Mouse (Mus musculus): Measurements from ENCODE around the gene Pla2g16. TPM values are rescaled to one million over a fixed set of nuclear protein-coding genes. Genes with fewer than 3 reads are reported as not detected.

The Pla2g16 gene
- polyA plus RNA-seq, 1 experiment = not detected

DNA sequence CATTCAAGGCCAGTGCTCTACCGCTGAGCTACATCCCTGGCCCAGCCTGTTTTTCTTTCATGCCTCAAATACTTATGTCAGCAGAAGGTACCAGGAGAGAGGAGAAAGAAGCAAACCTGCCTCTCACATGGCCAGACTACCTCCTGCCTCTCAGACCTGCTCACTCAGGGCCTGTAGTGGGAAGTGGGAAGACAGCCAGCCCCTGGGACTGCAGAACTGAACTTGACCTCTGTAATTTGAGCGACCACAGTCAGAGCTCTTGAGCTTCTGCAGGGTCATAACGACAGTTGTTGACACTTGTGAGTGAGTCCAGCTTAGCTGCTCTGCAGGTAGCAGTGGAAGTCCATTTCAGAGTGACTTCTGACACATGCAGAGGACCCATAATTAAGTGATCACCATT lies 34.8 kb downstream of the Pla2g16 start:
- TF ChIP-seq GATA1 (IDR thresholded peaks at IDR 0.05; ENCODE audit: low read length) = no peak

GRCm38 (mm10) chr19:7595534-7595933 lies 38.3 kb downstream of the Pla2g16 start:
- TF ChIP-seq GATA1 (IDR thresholded peaks at IDR 0.05; ENCODE audit: low read length) = no peak

- no peak for TF ChIP-seq GATA1 (IDR thresholded peaks at IDR 0.05; ENCODE audit: low read length)
Observed at GRCm38 (mm10) chr19:7598481-7598880, 41.2 kb downstream of the Pla2g16 start.

GRCm38 (mm10) chr19:7601551-7601950 lies 44.3 kb downstream of the Pla2g16 start:
- TF ChIP-seq GATA1 (IDR thresholded peaks at IDR 0.05; ENCODE audit: low read length) = no peak

DNA sequence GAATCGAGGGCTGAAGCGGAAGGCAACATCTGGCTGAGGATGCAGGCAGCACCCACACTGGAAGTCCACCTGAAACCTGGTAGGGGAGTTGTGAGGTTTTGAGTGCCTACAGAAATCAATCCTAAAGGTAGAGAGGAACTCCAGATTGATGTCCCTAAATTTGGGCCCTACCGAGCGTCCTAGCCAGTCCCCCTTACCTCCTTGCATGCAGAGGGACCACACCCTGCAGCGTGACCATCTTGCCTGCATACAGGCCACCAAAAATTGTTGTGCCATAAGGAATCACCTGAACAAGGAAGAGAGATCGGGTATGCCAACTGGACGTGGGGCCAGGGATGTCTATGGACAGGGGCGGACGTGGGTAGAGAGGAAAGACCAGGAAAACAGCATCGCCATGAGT lies 46.8 kb downstream of the Pla2g16 start:
- TF ChIP-seq GATA1 (IDR thresholded peaks at IDR 0.05; ENCODE audit: low read length) = no peak

DNA sequence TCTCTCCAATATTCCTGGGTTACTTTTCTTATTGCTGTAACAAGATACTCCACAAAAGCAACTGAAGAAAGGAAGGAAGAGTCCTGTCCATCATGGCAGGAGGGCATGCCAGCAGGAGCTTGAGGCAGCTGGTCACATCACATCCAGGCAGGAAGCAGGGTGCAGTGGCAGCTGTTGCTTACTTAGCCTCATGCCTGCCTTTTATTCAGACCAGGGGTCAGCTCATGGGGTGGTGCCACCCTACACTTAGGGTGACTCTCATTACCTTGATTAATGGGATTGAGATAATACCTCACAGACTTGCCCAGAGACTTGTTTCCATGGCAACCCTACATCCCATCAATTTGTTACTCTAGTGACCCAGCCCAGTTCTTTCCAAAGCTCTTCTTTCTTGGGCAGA lies 47.8 kb downstream of the Pla2g16 start:
- no peak for TF ChIP-seq GATA1 (IDR thresholded peaks at IDR 0.05; ENCODE audit: low read length)

GRCm38 (mm10) chr19:7605930-7606783 lies 48.9 kb downstream of the Pla2g16 start:
- TF ChIP-seq GATA1 (IDR thresholded peaks at IDR 0.05; ENCODE audit: low read length) = no peak

DNA sequence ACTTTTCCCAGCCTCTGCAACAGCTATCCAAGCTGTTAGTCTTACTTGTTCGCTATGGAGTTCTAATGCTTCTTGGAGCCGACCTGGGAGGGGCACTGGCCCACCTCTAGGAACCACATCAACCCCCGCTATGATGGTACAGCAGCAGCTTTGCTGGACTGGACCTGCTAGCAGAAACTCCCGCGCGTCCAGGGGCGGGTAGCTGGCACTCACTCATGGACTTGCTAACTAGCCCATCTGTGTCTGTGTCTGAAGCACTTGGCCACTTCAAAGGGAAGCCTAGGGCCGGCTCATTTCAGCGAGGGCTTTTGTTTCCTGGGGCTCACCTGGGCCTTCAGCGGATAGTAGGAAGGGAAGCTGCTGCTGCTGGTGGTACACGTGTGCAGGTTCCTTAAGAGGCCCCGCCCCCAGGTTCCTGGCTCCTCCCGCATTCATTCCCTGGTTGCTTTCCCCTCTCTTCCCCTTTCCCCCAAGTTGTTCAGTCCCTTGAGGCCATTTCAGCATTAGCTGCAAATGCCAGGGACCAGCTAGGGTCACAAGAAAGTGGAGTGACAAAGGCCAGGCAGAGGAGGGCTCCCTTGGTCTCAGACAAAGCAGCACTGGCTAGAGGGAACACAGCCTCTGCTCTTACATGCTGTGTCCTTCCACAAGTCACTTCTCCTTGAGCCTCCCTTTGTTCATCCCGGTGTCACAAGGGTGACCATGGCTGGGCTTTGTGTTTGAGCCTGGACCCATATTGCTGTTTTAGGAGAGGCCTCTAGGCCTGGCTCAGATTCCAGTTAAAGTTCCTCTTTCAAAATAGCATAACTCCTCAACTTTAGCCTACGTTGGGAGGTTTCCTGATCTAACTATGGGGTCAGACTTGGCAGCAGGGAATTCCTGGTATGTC lies 49.8 kb downstream of the Pla2g16 start, which contains the start of gene Lgals12:
Lgals12 (minus strand) TSS at position 393 of the 889 bp plus-strand sequence.
- TF ChIP-seq GATA1 (IDR thresholded peaks at IDR 0.05; ENCODE audit: low read length) = no peak

DNA sequence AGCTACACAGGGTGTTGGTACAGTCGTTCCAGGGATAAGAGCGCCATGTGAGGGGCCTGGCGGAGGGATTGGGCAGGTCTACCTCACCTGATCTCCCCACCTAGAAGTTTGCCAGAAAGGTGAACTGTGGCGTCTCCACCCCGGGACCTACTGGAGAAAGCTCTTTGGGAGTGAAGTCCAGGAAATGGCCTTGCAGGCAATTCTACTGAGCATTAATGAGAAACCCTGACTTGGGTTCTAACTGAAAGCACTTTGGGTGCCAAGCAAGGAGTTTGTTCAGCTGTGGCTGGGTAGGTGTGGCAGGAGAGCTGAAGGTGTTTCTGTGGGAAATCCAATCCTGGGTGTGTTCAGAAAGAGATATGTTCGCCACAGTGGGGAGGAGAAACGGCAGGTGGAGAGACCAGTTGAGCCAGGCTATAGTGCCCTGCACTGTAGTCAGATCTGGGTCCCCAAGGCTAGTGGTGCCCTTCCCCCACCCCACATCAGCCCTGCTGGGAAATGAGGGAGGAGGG lies 50.5 kb downstream of the Pla2g16 start:
- no peak for TF ChIP-seq GATA1 (IDR thresholded peaks at IDR 0.05; ENCODE audit: low read length)

GRCm38 (mm10) chr19:7611942-7612757 lies 54.9 kb downstream of the Pla2g16 start, which contains the start of gene Hrasls5:
Gene Hrasls5, plus strand, starts transcription at chr19:7612541.
- TF ChIP-seq GATA1 (IDR thresholded peaks at IDR 0.05; ENCODE audit: low read length) = no peak

- no peak for TF ChIP-seq GATA1 (IDR thresholded peaks at IDR 0.05; ENCODE audit: low read length)
Observed at GRCm38 (mm10) chr19:7613151-7613550, 55.9 kb downstream of the Pla2g16 start.

DNA sequence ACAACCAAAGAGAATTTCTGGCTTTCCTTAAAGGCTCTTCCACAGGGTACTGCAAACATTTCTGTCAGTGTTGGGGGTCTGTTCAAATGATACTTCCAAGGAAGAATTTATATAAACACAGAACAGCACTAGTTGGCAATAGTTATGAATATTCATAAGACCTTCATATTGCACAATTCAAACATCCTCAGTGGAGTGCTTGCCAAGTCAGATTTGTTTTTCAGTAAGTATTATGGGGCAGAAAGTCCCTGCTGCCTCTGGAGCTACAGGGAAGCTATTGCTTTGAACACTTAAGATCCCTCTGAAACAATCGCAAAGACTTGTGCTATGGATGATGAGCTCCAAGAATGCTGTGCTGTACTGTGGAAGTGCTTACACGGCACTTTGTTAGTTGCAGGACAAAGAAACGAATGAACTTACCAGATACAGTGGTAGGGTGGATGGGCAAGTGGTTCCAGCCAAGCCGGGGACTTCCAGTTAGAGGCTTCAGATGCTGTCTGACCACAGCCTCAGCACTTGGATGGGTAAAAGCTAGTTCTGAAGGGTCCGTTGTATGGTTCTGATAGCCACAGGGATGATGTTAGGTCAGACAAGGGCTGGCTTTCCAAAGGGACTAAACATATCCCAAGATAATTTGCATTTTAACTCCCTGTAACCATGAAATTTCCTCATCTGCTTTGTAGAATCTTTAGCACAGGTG lies 59.1 kb downstream of the Pla2g16 start:
- no peak for TF ChIP-seq GATA1 (IDR thresholded peaks at IDR 0.05; ENCODE audit: low read length)

DNA sequence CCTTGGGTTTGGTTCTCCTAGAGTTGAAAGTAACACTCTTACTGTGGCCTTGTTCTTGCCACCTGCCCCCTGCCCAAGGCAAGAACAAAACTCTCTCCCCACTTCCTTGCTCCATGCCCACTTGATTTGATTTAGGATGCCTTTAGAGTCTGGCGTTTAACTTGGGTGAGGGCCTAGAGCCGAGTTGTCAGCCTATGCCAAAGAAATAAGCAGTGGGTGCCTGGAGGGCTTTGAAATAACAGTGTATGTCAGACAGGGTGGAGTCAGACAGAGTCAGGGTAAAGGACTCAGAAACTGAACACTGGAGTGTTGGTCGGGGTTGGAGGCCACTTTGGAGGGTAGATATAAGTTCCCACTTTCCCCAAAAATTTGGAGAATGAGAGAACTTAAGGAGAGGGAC lies 59.8 kb downstream of the Pla2g16 start:
- no peak for TF ChIP-seq GATA1 (IDR thresholded peaks at IDR 0.05; ENCODE audit: low read length)

DNA sequence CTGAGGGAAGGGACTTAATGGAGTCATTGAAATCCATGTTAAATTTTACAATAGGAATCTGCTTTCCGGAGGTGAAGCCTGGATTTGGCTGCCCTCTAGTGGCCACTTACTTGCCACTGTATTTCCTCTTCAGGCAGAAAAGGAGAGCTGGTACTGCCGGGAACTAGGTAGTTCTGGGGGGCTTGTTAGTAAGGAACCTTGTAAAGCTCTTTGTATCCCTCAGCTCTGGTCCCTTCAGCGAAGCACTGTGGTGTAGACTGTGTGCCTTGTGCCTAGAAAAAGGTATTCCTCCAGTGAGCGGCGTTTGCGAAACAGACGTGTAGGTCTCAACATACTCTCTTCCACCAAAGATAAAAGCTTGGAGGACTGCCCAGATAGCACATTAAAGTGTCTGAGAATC lies 60.4 kb downstream of the Pla2g16 start:
- no peak for TF ChIP-seq GATA1 (IDR thresholded peaks at IDR 0.05; ENCODE audit: low read length)
